Mouse (Mus musculus): ENCODE data around the gene Tspan33. TPM values are rescaled to one million over a fixed set of nuclear protein-coding genes. Genes with fewer than 3 reads are reported as not detected.

The Tspan33 gene
- 4.6 and 5.1 TPM in 2 replicates for polyA plus RNA-seq (2015; fragmentation: Nextera tagmentation; extraction: Ambion mirVana)

GRCm38 (mm10) chr6:29693953-29694352, at the start of gene Tspan33:
Tspan33 (plus strand) TSS chr6:29694222.
- Histone ChIP-seq H3K9ac (peak within 1 kb of the TSS; percentile 73), H3K27ac (no peak within 1 kb of the TSS), H3K36me3 (no peaks in the 10 kb centered on the region), H3K9me3 (no peaks in the 10 kb centered on the region), H3K4me3 (peak within 1 kb of the TSS; percentile 74), H3K4me2 (replicated peaks) (peak within 1 kb of the TSS; percentile 100), H3K27me3 (peaks cover 50% of the 10 kb centered on the region), H3K4me1 (peaks cover 10% of the 10 kb centered on the region; the same call in 1 of the 2 replicates)
- under 1% methylated on average over 36 of the region's 41 CpGs for WGBS
- ATAC-seq (ENCODE audit: low FRiP score, low read depth), result peak; percentile 98

GRCm38 (mm10) chr6:29649494-29650169, 44.4 kb upstream of the Tspan33 start:
- ATAC-seq (ENCODE audit: low FRiP score, low read depth), result peak; percentile 24; the same call in 1 of the 2 replicates

GRCm38 (mm10) chr6:29650170-29650549, 43.9 kb upstream of the Tspan33 start:
- Histone ChIP-seq H3K27ac (no peak overlapping the region), H3K4me2 (replicated peaks) (no peak overlapping the region), H3K9me3 (no peaks in the 10 kb centered on the region), H3K36me3 (no peaks in the 10 kb centered on the region), H3K4me1 (no peaks in the 10 kb centered on the region), H3K27me3 (no peaks in the 10 kb centered on the region), H3K9ac (no peak overlapping the region), H3K4me3 (no peak overlapping the region)
- WGBS, result 67% methylated on average over 10 of the region's 10 CpGs
- no peak for ATAC-seq (ENCODE audit: low FRiP score, low read depth)

More at GRCm38 (mm10) chr6:29649494-29650169, 44.4 kb upstream of the Tspan33 start:
- Histone ChIP-seq H3K9me3 (no peaks in the 10 kb centered on the region), H3K36me3 (no peaks in the 10 kb centered on the region), H3K4me1 (no peaks in the 10 kb centered on the region), H3K4me3 (no peak overlapping the region), H3K27me3 (no peaks in the 10 kb centered on the region), H3K9ac (no peak overlapping the region), H3K27ac (no peak overlapping the region), H3K4me2 (replicated peaks) (no peak overlapping the region)
- WGBS, result 32% methylated on average over 14 of the region's 14 CpGs

GRCm38 (mm10) chr6:29653271-29653670, 40.8 kb upstream of the Tspan33 start:
- H3K27me3 ChIP-seq, result no peaks in the 10 kb centered on the region
- H3K4me2 ChIP-seq (replicated peaks), result no peak overlapping the region
- no peak overlapping the region for H3K27ac ChIP-seq
- H3K4me3 ChIP-seq, result no peak overlapping the region
- no peaks in the 10 kb centered on the region for H3K4me1 ChIP-seq
- no peaks in the 10 kb centered on the region for H3K36me3 ChIP-seq
- no peaks in the 10 kb centered on the region for H3K9me3 ChIP-seq
- H3K9ac ChIP-seq, result no peak overlapping the region
- no peak for ATAC-seq (ENCODE audit: low FRiP score, low read depth)

GRCm38 (mm10) chr6:29658626-29659475, 35.2 kb upstream of the Tspan33 start:
- ATAC-seq (ENCODE audit: low FRiP score, low read depth), result no peak
- WGBS, result 90% methylated on average over 3 of the region's 3 CpGs

GRCm38 (mm10) chr6:29659964-29660363, 34.1 kb upstream of the Tspan33 start:
- H3K4me1 ChIP-seq, result no peaks in the 10 kb centered on the region
- no peaks in the 10 kb centered on the region for H3K9me3 ChIP-seq
- no peak overlapping the region for H3K27ac ChIP-seq
- 86% methylated on average over 2 of the region's 2 CpGs for WGBS
- no peak overlapping the region for H3K4me2 ChIP-seq (replicated peaks)
- no peak for ATAC-seq (ENCODE audit: low FRiP score, low read depth)
- H3K27me3 ChIP-seq, result no peaks in the 10 kb centered on the region
- H3K9ac ChIP-seq, result no peak overlapping the region
- H3K4me3 ChIP-seq, result no peak overlapping the region
- H3K36me3 ChIP-seq, result no peaks in the 10 kb centered on the region

More at GRCm38 (mm10) chr6:29658626-29659475, 35.2 kb upstream of the Tspan33 start:
- H3K36me3 ChIP-seq, result no peaks in the 10 kb centered on the region
- no peaks in the 10 kb centered on the region for H3K4me1 ChIP-seq
- no peak overlapping the region for H3K4me2 ChIP-seq (replicated peaks)
- H3K27me3 ChIP-seq, result no peaks in the 10 kb centered on the region
- H3K9ac ChIP-seq, result no peak overlapping the region
- H3K9me3 ChIP-seq, result no peaks in the 10 kb centered on the region
- no peak overlapping the region for H3K27ac ChIP-seq
- H3K4me3 ChIP-seq, result no peak overlapping the region

- 58% methylated on average over 11 of the region's 11 CpGs for WGBS
- Histone ChIP-seq H3K27me3 (no peaks in the 10 kb centered on the region), H3K4me2 (replicated peaks) (no peak overlapping the region), H3K27ac (no peak overlapping the region; the same call in 1 of the 2 replicates), H3K9me3 (no peaks in the 10 kb centered on the region), H3K9ac (no peak overlapping the region), H3K36me3 (no peaks in the 10 kb centered on the region), H3K4me1 (no peaks in the 10 kb centered on the region), H3K4me3 (no peak overlapping the region)
- ATAC-seq (ENCODE audit: low FRiP score, low read depth), result no peak
Measured at GRCm38 (mm10) chr6:29660662-29661307, 33.2 kb upstream of the Tspan33 start.

- H3K4me3 ChIP-seq, result no peak overlapping the region
- no peaks in the 10 kb centered on the region for H3K4me1 ChIP-seq
- ATAC-seq (ENCODE audit: low FRiP score, low read depth), result no peak
- WGBS, result 76% methylated on average over 6 of the region's 6 CpGs
- no peak overlapping the region for H3K4me2 ChIP-seq (replicated peaks)
- no peaks in the 10 kb centered on the region for H3K9me3 ChIP-seq
- no peak overlapping the region for H3K27ac ChIP-seq
- no peaks in the 10 kb centered on the region for H3K36me3 ChIP-seq
- H3K9ac ChIP-seq, result no peak overlapping the region
- no peaks in the 10 kb centered on the region for H3K27me3 ChIP-seq
Measured at GRCm38 (mm10) chr6:29667266-29667665, 26.8 kb upstream of the Tspan33 start.

- Histone ChIP-seq H3K27ac (no peak overlapping the region), H3K4me1 (no peaks in the 10 kb centered on the region), H3K9me3 (no peaks in the 10 kb centered on the region), H3K4me3 (no peak overlapping the region), H3K36me3 (no peaks in the 10 kb centered on the region), H3K4me2 (replicated peaks) (no peak overlapping the region), H3K27me3 (no peaks in the 10 kb centered on the region), H3K9ac (no peak overlapping the region)
- 13% methylated on average over 3 of the region's 3 CpGs for WGBS
- ATAC-seq (ENCODE audit: low FRiP score, low read depth), result no peak
Measured at GRCm38 (mm10) chr6:29671741-29672140, 22.3 kb upstream of the Tspan33 start.

GRCm38 (mm10) chr6:29672563-29673411, 21.2 kb upstream of the Tspan33 start:
- Histone ChIP-seq H3K27me3 (no peaks in the 10 kb centered on the region), H3K36me3 (no peaks in the 10 kb centered on the region), H3K9me3 (no peaks in the 10 kb centered on the region), H3K4me1 (no peaks in the 10 kb centered on the region), H3K4me2 (replicated peaks) (no peak overlapping the region), H3K27ac (no peak overlapping the region), H3K4me3 (no peak overlapping the region), H3K9ac (no peak overlapping the region)
- WGBS, result 33% methylated on average over 12 of the region's 12 CpGs
- no peak for ATAC-seq (ENCODE audit: low FRiP score, low read depth)

- whole genome bisulfite sequencing, result 35% methylated on average over 2 of the region's 2 CpGs
Measured at GRCm38 (mm10) chr6:29673739-29674138, 20.3 kb upstream of the Tspan33 start.

More at GRCm38 (mm10) chr6:29673739-29674138, 20.3 kb upstream of the Tspan33 start:
- Histone ChIP-seq H3K4me3 (no peak overlapping the region), H3K4me1 (no peaks in the 10 kb centered on the region), H3K9me3 (no peaks in the 10 kb centered on the region), H3K9ac (no peak overlapping the region), H3K27me3 (no peaks in the 10 kb centered on the region), H3K4me2 (replicated peaks) (no peak overlapping the region), H3K36me3 (no peaks in the 10 kb centered on the region), H3K27ac (no peak overlapping the region)
- no peak for ATAC-seq (ENCODE audit: low FRiP score, low read depth)
